Mouse (Mus musculus) lung, adult 18-20 months (tissue): ENCODE measurements around the gene 1810013L24Rik.
"Not testable (repeated sequence)": the region's sequence is repeated elsewhere in the genome, so short reads cannot be mapped to it uniquely, and the experiment has no call there.

Experiments used
- DNase-seq, 2 experiments: peaks; one replicate each; pipeline ENCODE4 v3.0.0; 2022; ENCODE audit warnings: mixed read lengths in 2 of 2

The 1810013L24Rik gene

GRCm38 (mm10) chr16:8837595-8837994 is 7.7 kb downstream of the 1810013L24Rik start:
- no peak for DNase-seq

- no peak for DNase-seq
These were observed 9.0 kb downstream of the 1810013L24Rik start for GRCm38 (mm10) chr16:8838921-8839320.

GRCm38 (mm10) chr16:8840557-8840956 is 10.7 kb downstream of the 1810013L24Rik start:
- DNase-seq, result no peak

GRCm38 (mm10) chr16:8842962-8843361 is 13.1 kb downstream of the 1810013L24Rik start:
- no peak for DNase-seq

GRCm38 (mm10) chr16:8843580-8844175 is 13.8 kb downstream of the 1810013L24Rik start:
- no peak for DNase-seq

GRCm38 (mm10) chr16:8845986-8846385 is 16.1 kb downstream of the 1810013L24Rik start:
- peak; percentile 50 to 69 for DNase-seq

- no peak for DNase-seq
These were observed 18.6 kb downstream of the 1810013L24Rik start for GRCm38 (mm10) chr16:8848309-8849068.

- peak in 1 of 2 experiments; percentile 34 for DNase-seq
These were observed 20.0 kb downstream of the 1810013L24Rik start for GRCm38 (mm10) chr16:8849929-8850328.

- DNase-seq, result no peak
These were observed 25.2 kb downstream of the 1810013L24Rik start for GRCm38 (mm10) chr16:8855143-8855542.

- DNase-seq, result no peak
These were observed 26.9 kb downstream of the 1810013L24Rik start for GRCm38 (mm10) chr16:8856820-8857219.

DNA sequence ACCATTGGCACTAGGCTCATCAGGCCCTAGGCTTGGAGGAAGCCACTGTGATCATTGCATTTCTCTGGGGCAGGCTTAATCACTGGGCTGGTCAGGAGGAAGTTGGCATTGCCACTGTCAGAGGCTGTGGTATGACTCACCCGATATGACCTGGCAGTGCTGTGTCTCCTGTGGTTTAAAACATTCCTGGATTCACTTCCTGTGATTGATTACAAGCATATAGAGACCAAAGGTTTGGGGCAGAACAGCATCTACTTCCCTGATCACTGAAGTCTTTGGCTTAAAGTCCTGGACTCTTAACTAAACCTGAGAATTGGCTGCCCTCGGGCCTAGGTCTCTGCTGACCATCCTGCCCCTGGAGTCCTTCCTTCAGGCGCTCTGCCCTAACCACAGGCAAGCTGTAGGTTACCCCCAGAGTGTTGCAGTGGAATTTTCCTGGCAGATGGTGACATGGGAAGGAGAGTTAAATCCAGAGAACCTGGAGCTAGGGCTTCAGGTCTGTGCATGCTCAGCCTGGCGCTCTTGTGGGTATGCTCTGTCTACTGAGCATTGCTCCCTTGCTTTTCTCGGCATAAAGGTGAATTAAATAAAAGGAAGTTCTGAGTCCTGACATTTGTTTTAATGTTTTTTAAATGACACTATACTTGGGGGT is 32.6 kb downstream of the 1810013L24Rik start:
- DNase-seq, result peak; percentile 37 to 50

DNA sequence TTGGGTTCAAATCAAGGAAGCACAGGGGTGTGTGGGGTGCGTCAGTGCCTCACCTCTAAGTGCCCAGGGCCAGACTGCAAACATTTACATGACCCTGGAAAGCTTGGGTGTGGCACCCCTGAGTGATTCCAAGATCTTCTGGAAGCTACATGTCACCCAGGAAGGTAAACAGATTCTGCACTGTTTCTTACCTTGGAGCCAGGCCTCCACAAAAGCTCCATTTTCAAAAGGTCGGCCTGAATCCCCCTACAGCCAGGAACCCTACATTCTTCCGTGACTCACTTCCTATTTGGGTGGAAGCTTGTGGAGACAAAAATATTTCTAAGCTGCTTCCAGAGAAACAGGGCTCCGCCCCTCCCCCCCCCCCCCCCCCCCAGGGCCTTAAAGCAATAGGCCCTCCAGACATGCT is 34.3 kb downstream of the 1810013L24Rik start:
- peak; percentile 48 to 67 for DNase-seq

GRCm38 (mm10) chr16:8867406-8867955 is 37.6 kb downstream of the 1810013L24Rik start:
- DNase-seq, result no peak

DNA sequence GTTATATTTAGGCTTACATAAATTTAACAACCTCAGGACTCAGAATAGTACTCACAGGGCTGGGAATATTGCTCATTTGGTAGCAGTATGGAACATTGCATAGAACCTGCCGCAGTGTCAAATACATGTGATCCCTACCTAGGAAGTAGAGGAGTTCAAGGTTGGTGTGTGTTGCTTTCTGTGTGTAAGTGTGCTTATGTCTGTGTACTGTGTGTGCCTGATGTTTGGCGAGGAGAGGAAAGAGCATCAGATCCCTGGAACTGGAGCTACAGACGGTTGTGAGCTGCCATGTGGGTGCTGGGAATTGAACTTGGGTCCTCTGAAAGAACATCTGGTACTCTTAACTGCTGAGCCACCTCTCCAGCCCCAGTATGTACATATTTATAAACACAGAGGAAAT is 38.6 kb downstream of the 1810013L24Rik start:
- DNase-seq, result no peak

- DNase-seq, result peak; percentile 68 to 80
These were observed 39.8 kb downstream of the 1810013L24Rik start for GRCm38 (mm10) chr16:8869715-8870114.

GRCm38 (mm10) chr16:8871376-8871775 is 41.5 kb downstream of the 1810013L24Rik start:
- DNase-seq, result no peak

GRCm38 (mm10) chr16:8872019-8872418 is 42.1 kb downstream of the 1810013L24Rik start:
- DNase-seq, result no peak

DNA sequence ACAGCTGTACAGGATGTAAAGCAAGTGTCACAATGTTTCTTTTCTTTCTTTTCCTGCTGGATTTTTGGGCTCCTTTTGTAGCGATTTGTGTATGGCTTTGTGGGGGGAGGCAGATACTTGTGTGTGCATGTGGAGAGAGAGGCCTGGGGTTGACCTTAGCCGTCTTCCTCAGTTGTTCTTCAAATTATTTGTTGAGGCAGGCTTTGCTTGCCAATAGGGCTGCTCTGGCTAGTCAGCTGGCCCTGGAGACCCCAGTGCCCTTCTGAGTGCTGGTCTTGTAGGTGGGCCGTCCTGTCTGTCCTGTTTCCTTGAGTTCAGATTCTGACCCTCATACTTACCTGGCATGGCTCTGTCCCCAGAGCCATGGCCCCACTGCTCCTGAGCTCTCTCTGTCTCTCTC is 42.6 kb downstream of the 1810013L24Rik start:
- DNase-seq, result no peak

DNA sequence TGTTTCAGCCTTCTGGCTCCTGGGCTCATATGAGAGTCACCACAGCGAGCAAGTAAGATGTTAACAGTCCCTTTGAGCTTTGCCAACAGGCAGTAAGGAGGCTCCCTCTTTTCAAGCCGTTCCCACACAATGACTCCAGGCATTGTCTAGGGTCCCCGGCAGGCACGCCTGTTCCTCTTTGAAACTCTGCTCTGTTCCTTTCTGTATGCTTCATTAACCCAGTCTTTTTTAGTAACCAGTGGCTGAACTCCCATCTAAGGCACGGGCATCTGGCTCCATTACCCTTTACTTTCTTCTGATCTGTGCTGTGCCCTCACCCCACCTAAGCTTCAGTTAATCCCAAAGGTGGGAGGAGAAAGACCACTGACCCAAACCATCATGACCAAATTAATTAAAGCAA is 50.2 kb downstream of the 1810013L24Rik start:
- DNase-seq, result no peak

DNA sequence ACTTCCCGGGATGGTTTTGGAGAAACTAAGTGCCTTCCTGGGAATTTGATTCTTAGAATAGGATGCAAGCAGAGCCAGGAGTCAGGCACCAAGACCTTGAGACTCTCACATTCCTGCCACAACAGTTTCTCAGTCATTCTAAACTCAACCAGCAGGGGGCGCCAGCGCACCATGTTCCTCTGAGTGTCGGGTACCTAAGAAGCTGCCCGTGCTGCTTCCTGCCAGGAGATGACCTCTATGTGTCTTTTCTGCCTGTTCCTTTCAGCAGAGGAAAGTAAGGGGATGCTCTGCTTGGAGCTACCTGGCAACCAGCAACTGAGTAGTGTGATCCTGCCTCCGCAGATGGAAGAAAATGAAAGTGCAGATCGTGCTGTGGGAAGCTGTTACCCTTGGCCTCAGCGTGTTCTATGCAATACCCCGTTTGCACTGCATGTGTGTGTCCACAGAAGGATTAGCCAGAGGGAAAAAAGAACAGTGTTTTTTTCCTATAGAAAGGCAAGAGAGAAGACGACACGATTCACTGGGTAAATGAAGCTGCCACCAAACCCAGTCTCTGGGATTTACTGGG is 53.9 kb downstream of the 1810013L24Rik start:
- DNase-seq, result peak; percentile 66 to 75

DNA sequence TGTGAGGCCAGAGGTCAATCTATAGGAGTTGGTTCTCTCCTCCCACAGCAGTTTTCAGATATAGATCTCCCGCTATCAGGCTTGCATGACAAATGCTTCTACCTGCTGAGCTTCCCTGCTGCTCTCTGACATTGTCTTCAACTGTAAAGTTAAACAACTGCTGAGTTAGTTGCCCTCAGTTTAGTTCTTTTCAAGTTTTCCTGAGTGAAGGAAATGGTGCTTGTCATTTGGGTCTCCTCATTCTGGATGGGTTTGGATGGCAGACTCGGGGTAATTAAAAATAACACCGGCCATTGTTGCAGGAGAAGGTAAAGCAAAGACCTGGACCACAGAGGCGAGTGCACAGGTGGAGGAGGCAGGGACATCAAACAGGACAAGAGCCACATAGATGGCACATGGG is 64.3 kb downstream of the 1810013L24Rik start:
- DNase-seq, result not testable (repeated sequence)

- no peak for DNase-seq
These were observed 65.4 kb downstream of the 1810013L24Rik start for GRCm38 (mm10) chr16:8895301-8895700.

- not testable (repeated sequence) for DNase-seq
These were observed 76.2 kb downstream of the 1810013L24Rik start for GRCm38 (mm10) chr16:8906115-8906514.
